In the genomic region with DNA sequence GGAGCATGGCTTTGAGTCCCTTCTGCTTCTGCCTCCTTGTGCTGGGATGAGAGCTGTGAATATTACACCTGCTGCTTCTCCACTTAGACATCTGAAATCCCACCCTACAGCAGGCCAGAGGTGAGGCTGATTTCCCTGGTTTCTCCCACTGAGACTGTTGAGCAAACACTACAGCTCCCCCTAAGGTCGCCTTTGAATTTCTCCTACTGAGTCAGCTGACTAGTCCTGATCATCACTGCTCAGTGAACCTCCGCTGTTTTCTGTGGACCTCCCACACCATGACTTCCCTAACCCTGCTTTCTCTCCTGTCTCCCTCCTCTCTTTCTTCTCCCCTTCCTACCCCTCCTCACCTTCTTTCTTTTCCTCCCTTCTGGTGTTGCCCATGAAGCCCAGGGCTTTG, we compare ENCODE assay signal across 24 mouse cellular contexts. TPM values are rescaled to one million over a fixed set of nuclear protein-coding genes. Genes with fewer than 3 reads are reported as not detected.
DNase-seq lines count a peak whose midpoint lies in the region; ATAC-seq and TF ChIP-seq lines count a peak whose summit lies in the region.
"Had no signal": no experiment of that assay in that cellular context is flagged by ENCODE, and none has a peak within 500 bp of the region (broad histone marks: within the 10 kb centered on the region; RNA-seq: fewer than 3 reads in every experiment).

No protein-coding gene starts in this region.

- DNase-seq in layer of hippocampus, adult 2 months (ENCODE audit: low spot score in 2 of 2) = no peak
- DNase-seq in layer of hippocampus, postnatal 36 days = no peak
- DNase-seq in CH12.LX (ENCODE audit: extremely low read depth) (no peak), MEL (ENCODE audit: low read depth, low spot score) (peak; percentile 36)
- no peak for DNase-seq in urinary bladder, postnatal 10 days (ENCODE audit: low spot score)
- DNase-seq in ovary, adult 18-20 months (ENCODE audit: low spot score) = no peak
- DNase-seq: adrenal gland, postnatal 36 days; cerebellum, adult 11 months; cerebellum, postnatal 10 days; forebrain, postnatal 0 days; gastrocnemius, postnatal 14 days; heart, adult 2 months; heart, postnatal 4 days; kidney, adult 9 months; spleen, adult 18-20 months had no signal

- H3K9me3 ChIP-seq in CH12.LX (replicated peaks; ENCODE audit: low read length) (no peaks in the 10 kb centered on the region), MEL (replicated peaks; ENCODE audit: insufficient read depth, low read length) (no peaks in the 10 kb centered on the region)
- H3K9me3 ChIP-seq: embryonic facial prominence, embryonic 12.5 days; heart, embryonic 15.5 days; hindbrain, embryonic 15.5 days; limb, embryonic 10.5 days; lung, embryonic 15.5 days; neural tube, embryonic 15.5 days had no signal

- H3K79me2 ChIP-seq in CH12.LX (replicated peaks; ENCODE audit: control insufficient read depth, extremely low read depth, insufficient read depth, poor library complexity, severe bottlenecking) (no peaks in the 10 kb centered on the region), MEL (ENCODE audit: control insufficient read depth, insufficient read depth, low read length, poor library complexity) (no peaks in the 10 kb centered on the region)

- ATAC-seq in megakaryocyte-erythroid progenitor cell, adult 5-6 weeks (replicated peaks; ENCODE audit: low FRiP score, low TSS enrichment, poor library complexity, severe bottlenecking) = 0 out of 2 replicates have a peak, but pooled peaks have one; percentile 28
- ATAC-seq: forebrain, postnatal 0 days had no signal

- H3K4me1 ChIP-seq in CH12.LX (ENCODE audit: control insufficient read depth in 1 of 2, insufficient read depth in 2 of 2) (no peaks in the 10 kb centered on the region), MEL (ENCODE audit: control insufficient read depth in 1 of 2, insufficient read depth in 2 of 2, low read length in 2 of 2) (no peaks in the 10 kb centered on the region; a peak in 1 of 4 replicates)
- H3K4me1 ChIP-seq: embryonic facial prominence, embryonic 12.5 days; hindbrain, embryonic 15.5 days; limb, embryonic 10.5 days; lung, embryonic 15.5 days; neural tube, embryonic 15.5 days had no signal

- no peaks in the 10 kb centered on the region for H3K27me3 ChIP-seq in CH12.LX (replicated peaks)
- H3K27me3 ChIP-seq in MEL (ENCODE audit: control insufficient read depth in 1 of 2, insufficient read depth in 2 of 2, low read length in 2 of 2) = no peaks in the 10 kb centered on the region
- H3K27me3 ChIP-seq: embryonic facial prominence, embryonic 12.5 days; heart, embryonic 15.5 days; hindbrain, embryonic 15.5 days; lung, embryonic 15.5 days; neural tube, embryonic 15.5 days had no signal

- dilution Hi-C loops in CH12.LX (cut with MboI; ENCODE audit: extremely low pct_ligation_motif_present, extremely low pct_unique_long_range_greater_than_20kb, low sequenced_read_pairs) = no loop called here

- H3K9ac ChIP-seq in CH12.LX (ENCODE audit: insufficient read depth, low read depth) = no peak overlapping the region
- H3K9ac ChIP-seq in MEL (ENCODE audit: control insufficient read depth, low read depth, low read length, poor library complexity, severe bottlenecking) = no peak overlapping the region
- H3K9ac ChIP-seq: embryonic facial prominence, embryonic 12.5 days; forebrain, postnatal 0 days; heart, embryonic 15.5 days; hindbrain, embryonic 15.5 days; lung, embryonic 15.5 days; neural tube, embryonic 15.5 days had no signal

- TF ChIP-seq POLR2A in CH12.LX (IDR thresholded peaks at IDR 0.05; ENCODE audit: low read depth, low read length) (no peak), MEL (IDR thresholded peaks at IDR 0.05; ENCODE audit: control insufficient read depth in 1 of 2, insufficient read depth in 1 of 2, low read depth in 1 of 2, low read length in 2 of 2, poor library complexity in 1 of 2) (no peak)

- no peak overlapping the region for H3K4me2 ChIP-seq in CH12.LX (ENCODE audit: insufficient read depth, low read depth, poor library complexity, severe bottlenecking)
- H3K4me2 ChIP-seq: embryonic facial prominence, embryonic 12.5 days; heart, embryonic 15.5 days; hindbrain, embryonic 15.5 days; lung, embryonic 15.5 days; midbrain, embryonic 11.5 days; neural tube, embryonic 15.5 days had no signal

- H3K4me3 ChIP-seq in layer of hippocampus, adult 2 months = no peak overlapping the region
- H3K4me3 ChIP-seq in CH12.LX (replicated peaks in 1 of 3; ENCODE audit: low read depth in 2 of 3, low read length in 2 of 3, poor library complexity in 1 of 3) = no peak overlapping the region
- no peak overlapping the region for H3K4me3 ChIP-seq in MEL (ENCODE audit: control insufficient read depth in 1 of 2, insufficient read depth in 1 of 2, low read depth in 2 of 2, low read length in 2 of 2)
- H3K4me3 ChIP-seq: embryonic facial prominence, embryonic 12.5 days; heart, adult 2 months; heart, embryonic 15.5 days; hindbrain, embryonic 15.5 days; limb, embryonic 10.5 days; lung, embryonic 15.5 days; neural tube, embryonic 15.5 days had no signal

- TF ChIP-seq EP300 in CH12.LX (IDR thresholded peaks at IDR 0.05; ENCODE audit: low read length) (no peak), MEL (IDR thresholded peaks at IDR 0.05; ENCODE audit: low read depth in 1 of 2, low read length in 2 of 2) (no peak)

- TF ChIP-seq CTCF in layer of hippocampus, adult 2 months (conservative IDR thresholded peaks at IDR 0.05) = peak; percentile 27; the same call in 1 of the 2 replicates
- TF ChIP-seq CTCF in CH12.LX (conservative IDR thresholded peaks at IDR 0.05 in 1 of 2, IDR thresholded peaks at IDR 0.05 in 1 of 2; ENCODE audit: low read depth in 2 of 2, low read length in 2 of 2) (peak in 1 of 2 experiments; percentile 46; a peak in 2 of 4 replicates), MEL (IDR thresholded peaks at IDR 0.05 in 2 of 3, conservative IDR thresholded peaks at IDR 0.05 in 1 of 3; ENCODE audit: control insufficient read depth in 1 of 3, insufficient read depth in 1 of 3, low read depth in 2 of 3, low read length in 3 of 3, poor library complexity in 1 of 3, severe bottlenecking in 1 of 3) (peak in 1 of 3 experiments; percentile 44; a peak in 2 of 6 replicates)

- H3K36me3 ChIP-seq in CH12.LX (replicated peaks in 1 of 2; ENCODE audit: control insufficient read depth in 1 of 2, insufficient read depth in 1 of 2, low read length in 1 of 2) = no peaks in the 10 kb centered on the region
- peaks cover 0 to 8% of the 10 kb centered on the region in 2 experiments; a peak in 2 of 4 replicates for H3K36me3 ChIP-seq in MEL (ENCODE audit: control insufficient read depth in 1 of 2, insufficient read depth in 2 of 2, low read length in 2 of 2)
- H3K36me3 ChIP-seq: embryonic facial prominence, embryonic 12.5 days; heart, embryonic 15.5 days; hindbrain, embryonic 15.5 days; limb, embryonic 10.5 days; lung, embryonic 15.5 days; neural tube, embryonic 15.5 days had no signal

- in situ Hi-C loops in CH12.LX (cut with MboI; ENCODE audit: low pct_ligation_motif_present, low pct_unique_long_range_greater_than_20kb, low sequenced_read_pairs) = no loop called here

- H3K27ac ChIP-seq in layer of hippocampus, adult 2 months = no peak overlapping the region
- H3K27ac ChIP-seq in CH12.LX (ENCODE audit: insufficient read depth, low read depth) (no peak overlapping the region), MEL (ENCODE audit: control insufficient read depth, low read depth, low read length) (no peak overlapping the region)
- H3K27ac ChIP-seq: embryonic facial prominence, embryonic 12.5 days; heart, adult 2 months; heart, embryonic 15.5 days; hindbrain, embryonic 15.5 days; limb, embryonic 10.5 days; lung, embryonic 15.5 days; macrophage; neural tube, embryonic 15.5 days had no signal

- TF ChIP-seq RAD21 in CH12.LX (IDR thresholded peaks at IDR 0.05; ENCODE audit: low read depth, low read length) = peak; percentile 20
- TF ChIP-seq RAD21 in MEL (IDR thresholded peaks at IDR 0.05; ENCODE audit: low read depth, low read length) = peak; percentile 7; the same call in 1 of the 2 replicates

TF ChIP-seq in CH12.LX, 34 proteins besides CTCF, POLR2A, EP300 and RAD21 (continues in another document):
- no peak for TF ChIP-seq JUN (IDR thresholded peaks at IDR 0.05; ENCODE audit: insufficient read depth, low read depth, low read length)
- TF ChIP-seq TBP (conservative IDR thresholded peaks at IDR 0.05; ENCODE audit: low read depth, low read length) = no peak
- TF ChIP-seq ZC3H11A (IDR thresholded peaks at IDR 0.05; ENCODE audit: low read depth, low read length) = no peak
- no peak for TF ChIP-seq IRF4 (IDR thresholded peaks at IDR 0.05; ENCODE audit: low read depth, low read length)
- TF ChIP-seq ELF1 (IDR thresholded peaks at IDR 0.05; ENCODE audit: low read depth, low read length) = no peak

TF ChIP-seq in MEL, 35 proteins besides CTCF, POLR2A, EP300 and RAD21 (continues in another document):
- TF ChIP-seq SMC3 (IDR thresholded peaks at IDR 0.05; ENCODE audit: low read depth, low read length) (peak; percentile 29; the same call in 1 of the 2 replicates), USF2 (IDR thresholded peaks at IDR 0.05; ENCODE audit: borderline replicate concordance in 1 of 2, insufficient read depth in 1 of 2, low read depth in 1 of 2, low read length in 2 of 2) (no peak), ELF1 (IDR thresholded peaks at IDR 0.05; ENCODE audit: low read depth, low read length) (no peak), NRF1 (IDR thresholded peaks at IDR 0.05; ENCODE audit: insufficient read depth, low read depth, low read length, poor library complexity, severe bottlenecking) (no peak)

RNA-seq across cellular contexts. Expression of a gene that starts 32.5 kb away (rescaled TPM):
- 10 to 100 TPM; 36.2 to 40.0 TPM for total RNA-seq in layer of hippocampus, adult 2 months (2021)
- 10 to 100 TPM; 32.9 to 39.3 TPM for total RNA-seq in layer of hippocampus, postnatal 36 days (2021)
- total RNA-seq in CH12.LX (2012; rRNA removed) (4.2 and 5.6 TPM in 2 replicates), CH12.LX (2014; rRNA removed) (6.5 and 7.8 TPM in 2 replicates), MEL (2012; rRNA removed) (8.0 and 10.6 TPM in 2 replicates)
- polyA plus RNA-seq in CH12.LX (2012; ENCODE audit: insufficient read length, low read depth) (14.2 and 25.4 TPM in 2 replicates), MEL (2012; ENCODE audit: insufficient read depth in 1 of 2, insufficient read length in 2 of 2, low read depth in 1 of 2, low replicate concordance in 2 of 2, missing spikeins in 1 of 2) (1 to 10 TPM in 1 of 2 experiments, not detected in 1; 8.5 TPM)
- total RNA-seq in megakaryocyte-erythroid progenitor cell, adult 5-6 weeks (2014; fragmentation: Nextera tagmentation) = 29.1 and 44.1 TPM in 2 replicates
- 19.2 and 23.6 TPM in 2 replicates for total RNA-seq in megakaryocyte-erythroid progenitor cell, adult 5-6 weeks (2017)

RNA-seq across cellular contexts. Expression of a gene that starts 46.1 kb away (rescaled TPM):
- total RNA-seq in layer of hippocampus, adult 2 months (2021) = 10 to 100 TPM; 54.9 to 57.3 TPM
- 10 to 100 TPM; 49.2 to 52.4 TPM for total RNA-seq in layer of hippocampus, postnatal 36 days (2021)
- total RNA-seq in CH12.LX (2012; rRNA removed) (58.7 and 65.2 TPM in 2 replicates), CH12.LX (2014; rRNA removed) (76.2 and 86.9 TPM in 2 replicates), MEL (2012; rRNA removed) (99.7 and 103 TPM in 2 replicates)
- polyA plus RNA-seq in CH12.LX (2012; ENCODE audit: insufficient read length, low read depth) (63.8 and 71.0 TPM in 2 replicates), MEL (2012; ENCODE audit: insufficient read depth in 1 of 2, insufficient read length in 2 of 2, low read depth in 1 of 2, low replicate concordance in 2 of 2, missing spikeins in 1 of 2) (100 to 1,000 TPM in 1 of 2 experiments, 10 to 100 TPM in 1; 69.9 to 263 TPM)
- total RNA-seq in megakaryocyte-erythroid progenitor cell, adult 5-6 weeks (2014; fragmentation: Nextera tagmentation) = 43.2 and 50.0 TPM in 2 replicates
- 72.6 and 87.5 TPM in 2 replicates for total RNA-seq in megakaryocyte-erythroid progenitor cell, adult 5-6 weeks (2017)
